Mouse (Mus musculus) olfactory bulb, adult 2 months (tissue): ENCODE results near the gene Hspa12a.

Source experiments
- CTCF ChIP-seq: fragments of 200-500 bp; IDR thresholded peaks from 2 replicates; pipeline ENCODE4 v1.5.1; 2012; ENCODE audit warnings: low read depth, mild to moderate bottlenecking, low read length, moderate library complexity; ENCODE audit not compliant: insufficient read depth
- POLR2A ChIP-seq: fragments of 200-500 bp; IDR thresholded peaks from 2 replicates; pipeline ENCODE4 v1.6.1; 2012; ENCODE audit warnings: mild to moderate bottlenecking, low read depth, low read length, moderate library complexity; ENCODE audit not compliant: insufficient read depth

DNA sequence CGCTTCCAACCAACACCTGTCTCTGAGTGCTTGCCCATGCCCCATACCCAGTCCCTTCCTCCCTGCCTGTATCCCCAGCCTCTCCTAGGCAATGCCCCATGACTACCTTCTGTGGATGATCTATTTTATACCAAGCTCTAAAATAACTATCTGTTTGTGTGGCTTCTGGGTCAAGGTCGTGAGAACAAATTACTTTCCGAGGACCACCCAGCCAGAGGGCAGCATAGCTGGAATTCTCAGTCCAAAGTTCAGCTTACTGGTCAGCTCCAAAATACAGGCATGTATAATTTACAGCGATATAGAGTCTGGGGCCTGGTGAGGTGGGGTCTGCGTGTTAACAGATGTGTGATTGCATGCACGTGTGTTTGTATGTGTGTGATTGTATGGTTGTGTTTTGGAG, 71.6 kb downstream of the Hspa12a start:
- TF ChIP-seq CTCF = no peak
- TF ChIP-seq POLR2A = no peak
